Comparison of ENCODE assay signal across 9 mouse cellular contexts in the genomic region with DNA sequence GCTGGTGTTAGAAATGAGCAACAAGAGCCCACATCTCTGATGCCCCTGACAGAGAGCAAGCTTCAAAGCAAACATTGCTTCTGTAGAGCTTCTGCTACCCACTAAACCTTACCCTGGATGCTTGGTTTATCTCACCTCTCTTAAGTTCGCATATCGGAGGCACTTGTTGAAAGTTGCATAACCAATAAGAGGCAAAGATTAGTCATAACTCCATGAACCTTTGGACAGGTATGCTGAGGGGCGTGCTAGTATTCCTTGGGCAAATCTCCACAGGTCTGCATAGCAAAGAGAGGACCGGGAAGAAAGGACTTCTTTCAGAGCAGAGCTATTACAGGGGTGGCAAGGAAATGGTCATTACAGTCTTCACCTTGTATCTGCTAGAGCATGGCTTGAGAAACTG.
"Had no signal": no experiment of that assay in that cellular context is flagged by ENCODE, and none has a peak within 500 bp of the region (broad histone marks: within the 10 kb centered on the region; RNA-seq: fewer than 3 reads in every experiment).

No protein-coding gene starts in this region.

- ATAC-seq: midbrain, embryonic 13.5 days had no signal

- H3K27ac ChIP-seq: limb, embryonic 13.5 days; macrophage; midbrain, embryonic 13.5 days had no signal

- H3K4me1 ChIP-seq: megakaryocyte, embryonic 14.5 days; midbrain, embryonic 13.5 days had no signal

- H3K9ac ChIP-seq: limb, embryonic 13.5 days; midbrain, embryonic 13.5 days had no signal

- H3K4me3 ChIP-seq: limb, embryonic 13.5 days; megakaryocyte, embryonic 14.5 days; midbrain, embryonic 13.5 days had no signal

- DNase-seq: kidney, adult 11 months; kidney, postnatal 14 days; left cerebral cortex, postnatal 4 days; right cerebral cortex, postnatal 14 days; thymus, postnatal 4 days had no signal

- H3K4me2 ChIP-seq: limb, embryonic 13.5 days; midbrain, embryonic 13.5 days had no signal

- H3K36me3 ChIP-seq: limb, embryonic 13.5 days; midbrain, embryonic 13.5 days had no signal

- H3K9me3 ChIP-seq: limb, embryonic 13.5 days; midbrain, embryonic 13.5 days had no signal

- H3K27me3 ChIP-seq: limb, embryonic 13.5 days; megakaryocyte, embryonic 14.5 days; midbrain, embryonic 13.5 days had no signal
